Mouse (Mus musculus): ENCODE data around the gene Coro1a. TPM values are rescaled to one million over a fixed set of nuclear protein-coding genes. Genes with fewer than 3 reads are reported as not detected.

Gene Coro1a
- polyA plus RNA-seq, 1 experiment = 1.9 TPM

DNA sequence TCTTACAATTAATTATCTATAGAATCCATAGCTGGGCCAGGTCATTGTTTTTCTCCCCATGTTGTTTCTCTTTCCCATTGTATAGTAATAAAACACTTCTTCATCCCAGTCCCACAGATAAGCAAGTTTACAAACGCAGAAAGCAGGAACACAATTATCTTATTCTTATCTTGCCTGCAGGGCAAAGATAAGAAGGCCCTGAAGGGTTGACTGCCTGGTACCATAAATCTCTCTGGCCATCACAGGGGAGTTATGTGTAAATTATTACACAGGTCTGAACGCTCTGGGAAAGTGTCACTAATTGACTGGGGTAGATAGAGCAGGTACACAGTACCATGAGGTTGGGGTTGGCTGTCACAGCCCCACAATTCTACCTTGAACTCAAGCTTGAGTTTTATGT, 56.7 kb downstream of the Coro1a start:
- TF ChIP-seq USF1 (IDR thresholded peaks at IDR 0.05; ENCODE audit: low read depth) = no peak
- no peak for TF ChIP-seq MYOD1 (IDR thresholded peaks at IDR 0.05; ENCODE audit: control insufficient read depth, insufficient read length, low read depth)
- no peak for TF ChIP-seq CEBPB (IDR thresholded peaks at IDR 0.05; ENCODE audit: low read depth)
- TF ChIP-seq CTCF (IDR thresholded peaks at IDR 0.05; ENCODE audit: control insufficient read depth, insufficient read depth, insufficient read length) = no peak
- no peak for TF ChIP-seq FOSL1 (IDR thresholded peaks at IDR 0.05; ENCODE audit: insufficient read depth, low read length, poor library complexity, severe bottlenecking)
- TF ChIP-seq MYOG (IDR thresholded peaks at IDR 0.05; ENCODE audit: control insufficient read depth, extremely low read depth, insufficient read length) = no peak
- no peak overlapping the region for H3K4me3 ChIP-seq (ENCODE audit: insufficient read depth, poor library complexity, severe bottlenecking)
- H3K79me2 ChIP-seq (ENCODE audit: control insufficient read depth, insufficient read depth) = peaks cover 27% of the 10 kb centered on the region
- no peaks in the 10 kb centered on the region for H3K27me3 ChIP-seq (ENCODE audit: control insufficient read depth, insufficient read depth, insufficient read length)
- H3K79me3 ChIP-seq (ENCODE audit: low read depth) = peaks cover 22% of the 10 kb centered on the region
- no peaks in the 10 kb centered on the region for H3K36me3 ChIP-seq (ENCODE audit: control insufficient read depth, insufficient read depth)
- no peak overlapping the region for H3ac ChIP-seq (ENCODE audit: control insufficient read depth, insufficient read length, low read depth)

Other genes starting within 250 kb of the Coro1a start
- 2.2 TPM for gene Atp2a1, start 244.7 kb downstream of the Coro1a start, polyA plus RNA-seq (2012; fragmentation: generic; extraction: Trizol)
- 36.9 TPM for gene Sh2b1, start 232.4 kb downstream of the Coro1a start, polyA plus RNA-seq (2012; fragmentation: generic; extraction: Trizol)
- gene Tufm, start 220.4 kb downstream of the Coro1a start, polyA plus RNA-seq (2012; fragmentation: generic; extraction: Trizol) = 200 TPM
- 73.0 TPM for gene Atxn2l, start 204.3 kb downstream of the Coro1a start, polyA plus RNA-seq (2012; fragmentation: generic; extraction: Trizol)
- gene Eif3c, start 141.4 kb downstream of the Coro1a start, polyA plus RNA-seq (2012; fragmentation: generic; extraction: Trizol) = 228 TPM
- 2.0 TPM for gene Apobr, start 122.8 kb downstream of the Coro1a start, polyA plus RNA-seq (2012; fragmentation: generic; extraction: Trizol)
- gene Cln3, start 122.0 kb downstream of the Coro1a start, polyA plus RNA-seq (2012; fragmentation: generic; extraction: Trizol) = 4.5 TPM
- not detected for gene Il27, start 112.8 kb downstream of the Coro1a start, polyA plus RNA-seq (2012; fragmentation: generic; extraction: Trizol)
- 49.9 TPM for gene Nupr1, start 76.9 kb downstream of the Coro1a start, polyA plus RNA-seq (2012; fragmentation: generic; extraction: Trizol)
- gene Sgf29, start 58.5 kb downstream of the Coro1a start, polyA plus RNA-seq (2012; fragmentation: generic; extraction: Trizol) = 39.3 TPM
- 0.07 TPM for gene Sult1a1, start 31.4 kb downstream of the Coro1a start, polyA plus RNA-seq (2012; fragmentation: generic; extraction: Trizol)
- 116 TPM for gene Bola2, start 12.4 kb downstream of the Coro1a start, polyA plus RNA-seq (2012; fragmentation: generic; extraction: Trizol)
- gene Slx1b, start 12.0 kb downstream of the Coro1a start, polyA plus RNA-seq (2012; fragmentation: generic; extraction: Trizol) = 5.4 TPM
- 168 TPM for gene Mapk3, start 51.8 kb upstream of the Coro1a start, polyA plus RNA-seq (2012; fragmentation: generic; extraction: Trizol)
- 1.7 TPM for gene Gdpd3, start 58.5 kb upstream of the Coro1a start, polyA plus RNA-seq (2012; fragmentation: generic; extraction: Trizol)
- gene Ypel3, start 69.2 kb upstream of the Coro1a start, polyA plus RNA-seq (2012; fragmentation: generic; extraction: Trizol) = 16.6 TPM
- gene Tbx6, start 73.7 kb upstream of the Coro1a start, polyA plus RNA-seq (2012; fragmentation: generic; extraction: Trizol) = 0.01 TPM
- 189 TPM for gene Ppp4c, start 84.7 kb upstream of the Coro1a start, polyA plus RNA-seq (2012; fragmentation: generic; extraction: Trizol)
- 0.08 TPM for gene Fam57b, start 89.9 kb upstream of the Coro1a start, polyA plus RNA-seq (2012; fragmentation: generic; extraction: Trizol)
- not detected for gene 4930451I11Rik, start 123.9 kb upstream of the Coro1a start, polyA plus RNA-seq (2012; fragmentation: generic; extraction: Trizol)
- gene Doc2a, start 139.6 kb upstream of the Coro1a start, polyA plus RNA-seq (2012; fragmentation: generic; extraction: Trizol) = not detected
- gene Hirip3, start 154.2 kb upstream of the Coro1a start, polyA plus RNA-seq (2012; fragmentation: generic; extraction: Trizol) = 53.9 TPM
- 105 TPM for gene Ino80e, start 154.6 kb upstream of the Coro1a start, polyA plus RNA-seq (2012; fragmentation: generic; extraction: Trizol)
- 27.9 TPM for gene Taok2, start 176.9 kb upstream of the Coro1a start, polyA plus RNA-seq (2012; fragmentation: generic; extraction: Trizol)
- gene Tmem219, start 215.1 kb upstream of the Coro1a start, polyA plus RNA-seq (2012; fragmentation: generic; extraction: Trizol) = 26.7 TPM
- gene Kctd13, start 221.1 kb upstream of the Coro1a start, polyA plus RNA-seq (2012; fragmentation: generic; extraction: Trizol) = 18.3 TPM
- 0.07 TPM for gene Asphd1, start 241.8 kb upstream of the Coro1a start, polyA plus RNA-seq (2012; fragmentation: generic; extraction: Trizol)
- gene Sez6l2, start 242.8 kb upstream of the Coro1a start, polyA plus RNA-seq (2012; fragmentation: generic; extraction: Trizol) = 0.11 TPM

Measured in C2C12 (cell line).